Mouse (Mus musculus) ZHBTc4 (cell line): ENCODE measurements around the gene Agpat4.
A peak's percentile ranks its signal among the peaks of the same experiment; 100 is the strongest.

Source experiments
- DNase-seq: peaks from one replicate; pipeline ENCODE4 v3.0.0-alpha.2; 2011; ENCODE audit warnings: low read depth, low spot score

The Agpat4 gene

GRCm38 (mm10) chr17:12118561-12118925 lies at the start of gene Agpat4:
TSS of gene Agpat4 (plus strand) at chr17:12118704.
- peak; percentile 51 for DNase-seq

GRCm38 (mm10) chr17:12076816-12077215 lies 41.7 kb upstream of the Agpat4 start:
- DNase-seq = peak; percentile 72

GRCm38 (mm10) chr17:12080656-12081495 lies 37.6 kb upstream of the Agpat4 start:
- DNase-seq = no peak

- no peak for DNase-seq
Observed at GRCm38 (mm10) chr17:12082201-12082600, 36.3 kb upstream of the Agpat4 start.

GRCm38 (mm10) chr17:12090261-12090927 lies 28.1 kb upstream of the Agpat4 start:
- DNase-seq = no peak

- no peak for DNase-seq
Observed at GRCm38 (mm10) chr17:12092901-12093564, 25.5 kb upstream of the Agpat4 start.

GRCm38 (mm10) chr17:12094016-12094415 lies 24.5 kb upstream of the Agpat4 start:
- DNase-seq = no peak

GRCm38 (mm10) chr17:12094827-12095590 lies 23.5 kb upstream of the Agpat4 start:
- no peak for DNase-seq

GRCm38 (mm10) chr17:12099415-12099814 lies 19.1 kb upstream of the Agpat4 start:
- no peak for DNase-seq

GRCm38 (mm10) chr17:12102326-12102725 lies 16.2 kb upstream of the Agpat4 start:
- DNase-seq = no peak

GRCm38 (mm10) chr17:12103781-12104180 lies 14.7 kb upstream of the Agpat4 start:
- peak; percentile 81 for DNase-seq

GRCm38 (mm10) chr17:12104245-12104644 lies 14.3 kb upstream of the Agpat4 start:
- DNase-seq = no peak

- no peak for DNase-seq
Observed at GRCm38 (mm10) chr17:12104690-12105089, 13.8 kb upstream of the Agpat4 start.

- DNase-seq = no peak
Observed at GRCm38 (mm10) chr17:12106255-12106654, 12.2 kb upstream of the Agpat4 start.

- DNase-seq = no peak
Observed at GRCm38 (mm10) chr17:12113626-12114025, 4.9 kb upstream of the Agpat4 start.

GRCm38 (mm10) chr17:12115086-12115485 lies 3.4 kb upstream of the Agpat4 start:
- peak; percentile 80 for DNase-seq

GRCm38 (mm10) chr17:12118131-12118530 lies 373 bp upstream of the Agpat4 start:
- DNase-seq = no peak

GRCm38 (mm10) chr17:12118926-12119641 lies 580 bp downstream of the Agpat4 start:
- peak; percentile 83 for DNase-seq

GRCm38 (mm10) chr17:12119675-12120074 lies 1.2 kb downstream of the Agpat4 start:
- peak; percentile 48 for DNase-seq

GRCm38 (mm10) chr17:12120268-12120667 lies 1.8 kb downstream of the Agpat4 start:
- DNase-seq = no peak

GRCm38 (mm10) chr17:12121226-12121794 lies 2.8 kb downstream of the Agpat4 start:
- no peak for DNase-seq
